Mouse (Mus musculus) myocyte (in vitro differentiated cells): ENCODE results near the gene Vmn1r169.
"Not testable (repeated sequence)": the region's sequence is repeated elsewhere in the genome, so short reads cannot be mapped to it uniquely, and the experiment has no call there.

ENCODE experiments used
- MAX ChIP-seq: IDR thresholded peaks from one replicate; pipeline ENCODE4 v1.6.1; 2011; ENCODE audit warnings: low read depth, mild to moderate bottlenecking, control low read depth
- POLR2A ChIP-seq: IDR thresholded peaks from one replicate; pipeline ENCODE4 v1.6.1; 2011; ENCODE audit warnings: low read depth, mild to moderate bottlenecking, control low read depth, moderate library complexity; ENCODE audit not compliant: insufficient read length

- TF ChIP-seq POLR2A, MAX: not testable (repeated sequence)
Measured at GRCm38 (mm10) chr7:23539432-23539831, 35.9 kb upstream of the Vmn1r169 start, which contains the start of gene Vmn1r168.
